Mouse (Mus musculus) left cerebral cortex, adult 2 months (tissue): ENCODE measurements around the gene Ccdc15. TPM values are rescaled to one million over a fixed set of nuclear protein-coding genes. Genes with fewer than 3 reads are reported as not detected.
"Not testable (repeated sequence)": the region's sequence is repeated elsewhere in the genome, so short reads cannot be mapped to it uniquely, and the experiment has no call there.

Experiments used
- DNase-seq, 2 experiments: peaks; one replicate each; pipeline ENCODE4 v3.0.0; 2021 to 2022; ENCODE audit warnings: low spot score in 2 of 2, mixed read lengths in 1 of 2; ENCODE audit errors: extremely low spot score in 1 of 2
- H3K27ac ChIP-seq: fragments of 200-600 bp; 2 replicates; pipeline ENCODE4 v1.8.1; 2022
- H3K4me3 ChIP-seq: fragments of 200-600 bp; 2 replicates; pipeline ENCODE4 v1.8.1; 2022
- CTCF ChIP-seq: fragments of 200-600 bp; IDR thresholded peaks from 2 replicates; pipeline ENCODE4 v1.8.1; 2022; ENCODE audit warnings: antibody characterized with exemption, mild to moderate bottlenecking, moderate library complexity
- intact Hi-C: fragments of 180-260 bp; cut with DNase I; formaldehyde crosslinking; loops from one replicate; pipeline ENCODE4 v1.15.1; 2025
- total RNA-seq, 2 experiments: library from RNA; stranded (reverse); gene quantifications; 2 replicates each; pipeline ENCODE4 v1.2.3; 2021

The Ccdc15 gene
- total RNA-seq, 2 experiments from 2014 or later: 1.9 to 2.5 TPM

- Histone ChIP-seq H3K27ac (peak overlapping the region; percentile 82), H3K4me3 (peak overlapping the region; percentile 80)
- intact Hi-C loops: no loop called here
- no peak for DNase-seq
- no peak for TF ChIP-seq CTCF
These were observed 846 bp downstream of the Ccdc15 start for GRCm38 (mm10) chr9:37347184-37347987.

GRCm38 (mm10) chr9:37345406-37345805 is 2.8 kb downstream of the Ccdc15 start:
- no peak for DNase-seq
- no peak for TF ChIP-seq CTCF
- H3K27ac ChIP-seq: no peak overlapping the region
- intact Hi-C loops: no loop called here
- no peak overlapping the region for H3K4me3 ChIP-seq

- intact Hi-C loops: loop anchor here (5.0 kb wide), 4 partner anchors 72 to 437 kb away; partner anchors contain the start of gene Slc37a2
- peak; percentile 88 for TF ChIP-seq CTCF
These were observed 18.8 kb downstream of the Ccdc15 start for GRCm38 (mm10) chr9:37329456-37329855.

GRCm38 (mm10) chr9:37301720-37302119 is 46.5 kb downstream of the Ccdc15 start:
- H3K27ac ChIP-seq: no peak overlapping the region
- no peak for DNase-seq
- H3K4me3 ChIP-seq: no peak overlapping the region
- intact Hi-C loops: no loop called here
- TF ChIP-seq CTCF: no peak

More at GRCm38 (mm10) chr9:37329456-37329855, 18.8 kb downstream of the Ccdc15 start:
- Histone ChIP-seq H3K27ac (no peak overlapping the region), H3K4me3 (no peak overlapping the region)
- DNase-seq: no peak

- intact Hi-C loops, H3K27ac ChIP-seq, DNase-seq, H3K4me3 ChIP-seq: not testable (repeated sequence)
These were observed 47.7 kb downstream of the Ccdc15 start for GRCm38 (mm10) chr9:37300501-37300900.

GRCm38 (mm10) chr9:37295586-37295985 is 52.6 kb downstream of the Ccdc15 start:
- TF ChIP-seq CTCF: no peak
- Histone ChIP-seq H3K27ac (no peak overlapping the region), H3K4me3 (no peak overlapping the region)
- no peak for DNase-seq
- intact Hi-C loops: no loop called here

- TF ChIP-seq CTCF: no peak
- no peak for DNase-seq
- Histone ChIP-seq H3K4me3 (no peak overlapping the region), H3K27ac (no peak overlapping the region)
- intact Hi-C loops: no loop called here
These were observed 81.6 kb downstream of the Ccdc15 start for GRCm38 (mm10) chr9:37266622-37267021.

GRCm38 (mm10) chr9:37255889-37256225 is 92.4 kb downstream of the Ccdc15 start:
- TF ChIP-seq CTCF: peak; percentile 57
- peak overlapping the region; percentile 46 for H3K4me3 ChIP-seq
- H3K27ac ChIP-seq: no peak overlapping the region; the same call in 1 of the 2 replicates
- intact Hi-C loops: loop anchor here (5.0 kb wide), 1 partner anchor 71 kb away; no protein-coding TSS in a partner anchor
- peak; percentile 40 to 48 for DNase-seq

GRCm38 (mm10) chr9:37255149-37255888 is 92.9 kb downstream of the Ccdc15 start, which contains the start of gene Slc37a2:
TSS of gene Slc37a2 (minus strand) at chr9:37255738.
- TF ChIP-seq CTCF: no peak
- intact Hi-C loops: loop anchor here (5.0 kb wide), 1 partner anchor 72 kb away; no protein-coding TSS in a partner anchor

GRCm38 (mm10) chr9:37254531-37255110 is 93.6 kb downstream of the Ccdc15 start:
- intact Hi-C loops: loop anchor here (5.0 kb wide), 1 partner anchor 73 kb away; no protein-coding TSS in a partner anchor
- Histone ChIP-seq H3K27ac (no peak overlapping the region), H3K4me3 (peak overlapping the region; percentile 46)
- no peak for TF ChIP-seq CTCF
- no peak for DNase-seq

More at GRCm38 (mm10) chr9:37255149-37255888, 92.9 kb downstream of the Ccdc15 start, which contains the start of gene Slc37a2:
- peak; percentile 67 to 77 for DNase-seq
- H3K4me3 ChIP-seq: peak within 1 kb of the TSS; percentile 46
- H3K27ac ChIP-seq: peak within 1 kb of the TSS; percentile 4; the same call in 1 of the 2 replicates

GRCm38 (mm10) chr9:37250631-37251030 is 97.6 kb downstream of the Ccdc15 start:
- H3K4me3 ChIP-seq: no peak overlapping the region
- no peak for DNase-seq
- intact Hi-C loops: no loop called here
- H3K27ac ChIP-seq: no peak overlapping the region
- no peak for TF ChIP-seq CTCF
